Mouse (Mus musculus) cortical plate, adult 2 months (tissue): ENCODE data around the gene Hnf1b. TPM values are rescaled to one million over a fixed set of nuclear protein-coding genes. Genes with fewer than 3 reads are reported as not detected.

ENCODE experiments used
- H3K27ac ChIP-seq: fragments of 200-500 bp; 2 replicates; pipeline ENCODE4 v1.5.1; 2012; ENCODE audit warnings: low read length, control low read depth, inconsistent platforms; ENCODE audit not compliant: insufficient read depth
- H3K4me1 ChIP-seq: fragments of 200-500 bp; 2 replicates; pipeline ENCODE4 v1.6.1; 2011; ENCODE audit warnings: low read length; ENCODE audit not compliant: control insufficient read depth, insufficient read depth
- H3K4me3 ChIP-seq: fragments of 200-500 bp; 2 replicates; pipeline ENCODE4 v1.5.1; 2011; ENCODE audit warnings: mild to moderate bottlenecking, low read length, control low read depth; ENCODE audit not compliant: insufficient read depth
- CTCF ChIP-seq: fragments of 200-500 bp; IDR thresholded peaks from 2 replicates; pipeline ENCODE4 v1.5.1; 2011; ENCODE audit warnings: mild to moderate bottlenecking, control low read depth, low read length; ENCODE audit not compliant: insufficient read depth; ENCODE audit errors: extremely low read depth
- POLR2A ChIP-seq: fragments of 200-500 bp; IDR thresholded peaks from 2 replicates; pipeline ENCODE4 v1.6.1; 2011; ENCODE audit warnings: mild to moderate bottlenecking, low read length, control low read depth; ENCODE audit not compliant: insufficient read depth; ENCODE audit errors: extremely low read depth
- polyA plus RNA-seq: library from polyadenylated mRNA; depleted of rRNA; stranded (reverse); fragments of >200 nt; gene quantifications from 2 replicates; pipeline ENCODE4 v1.2.3, GENCODE M21; 2012

The Hnf1b gene
- polyA plus RNA-seq, 1 experiment, result 0.04 TPM

DNA sequence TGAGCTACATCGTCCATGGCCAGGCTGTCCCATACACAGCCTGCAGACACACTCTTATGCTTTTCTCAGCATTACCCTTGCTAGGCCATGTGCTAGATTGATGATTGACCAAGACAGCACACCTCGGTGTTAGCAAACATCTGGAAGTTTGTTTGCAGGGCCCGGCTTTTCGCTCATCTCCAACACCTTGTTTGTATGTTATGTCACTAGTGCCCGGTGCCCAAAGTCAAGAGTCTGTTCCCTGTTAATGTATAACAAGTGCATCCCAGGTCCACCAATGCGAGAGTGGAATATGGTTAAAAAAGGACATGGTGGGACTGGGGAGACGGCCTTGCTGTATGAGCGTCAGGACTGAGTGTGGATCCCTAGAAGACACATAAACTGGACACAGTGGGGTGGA, 35.3 kb downstream of the Hnf1b start:
- no peak overlapping the region for H3K4me3 ChIP-seq
- H3K27ac ChIP-seq, result no peak overlapping the region
- no peak for TF ChIP-seq CTCF
- no peak for TF ChIP-seq POLR2A
- no peaks in the 10 kb centered on the region for H3K4me1 ChIP-seq

DNA sequence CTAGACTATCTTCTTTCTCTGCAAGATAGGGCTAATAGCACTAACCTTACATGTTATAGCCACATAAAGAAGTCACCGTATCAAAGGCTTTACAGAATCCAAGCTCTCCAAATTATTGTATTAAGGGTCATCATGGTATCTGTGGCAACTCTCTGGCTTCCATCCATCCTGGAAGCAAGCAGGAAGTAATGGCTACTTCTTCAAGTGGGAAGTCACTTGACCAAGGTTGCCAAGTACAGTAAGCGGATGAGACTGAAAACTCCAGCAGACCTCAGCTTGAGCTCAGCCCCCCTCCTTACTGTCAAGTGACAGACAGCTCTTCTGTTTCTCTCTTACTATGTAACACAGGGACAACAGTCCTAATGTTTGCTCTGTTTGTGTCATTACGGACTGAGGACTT, 36.9 kb downstream of the Hnf1b start:
- Histone ChIP-seq H3K27ac (no peak overlapping the region), H3K4me3 (no peak overlapping the region), H3K4me1 (no peaks in the 10 kb centered on the region)
- TF ChIP-seq CTCF (no peak), POLR2A (no peak)

DNA sequence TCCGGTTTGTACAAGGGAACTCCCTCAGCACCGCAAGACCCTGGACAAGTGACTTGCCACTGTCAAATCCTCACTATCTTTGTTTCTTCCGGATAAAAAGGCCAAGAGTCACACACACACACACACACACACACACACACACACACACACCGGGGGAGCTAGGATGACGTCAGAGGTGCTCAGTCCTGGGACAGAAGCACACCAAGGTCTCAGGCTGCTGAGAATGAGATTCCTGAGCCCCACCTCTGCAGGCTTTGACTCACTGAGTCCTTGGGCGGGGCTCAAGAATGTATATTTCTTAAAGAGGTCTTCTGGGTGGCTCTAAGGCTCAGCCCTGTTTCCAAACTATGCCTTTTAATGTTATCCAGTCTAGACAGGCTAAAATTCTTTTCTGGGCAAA, 41.5 kb downstream of the Hnf1b start:
- Histone ChIP-seq H3K4me1 (no peaks in the 10 kb centered on the region), H3K4me3 (no peak overlapping the region), H3K27ac (no peak overlapping the region)
- no peak for TF ChIP-seq CTCF
- TF ChIP-seq POLR2A, result no peak

DNA sequence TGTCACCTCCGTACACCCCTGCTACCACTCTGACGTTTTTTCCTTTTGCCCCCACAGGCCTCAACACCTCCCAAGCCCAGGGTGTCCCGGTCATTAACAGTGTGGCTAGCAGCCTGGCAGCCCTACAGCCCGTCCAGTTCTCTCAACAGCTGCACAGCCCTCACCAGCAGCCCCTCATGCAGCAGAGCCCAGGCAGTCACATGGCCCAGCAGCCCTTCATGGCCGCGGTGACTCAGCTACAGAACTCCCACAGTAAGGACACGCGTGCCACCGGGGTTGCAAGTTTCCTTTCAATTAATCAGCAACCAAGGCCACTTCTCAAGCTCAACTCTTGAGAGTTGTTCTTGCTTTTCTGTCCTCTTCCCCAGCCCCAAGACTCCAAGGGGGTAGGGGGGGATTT, 43.5 kb downstream of the Hnf1b start:
- no peak overlapping the region for H3K4me3 ChIP-seq
- no peak for TF ChIP-seq CTCF
- no peak for TF ChIP-seq POLR2A
- H3K4me1 ChIP-seq, result no peaks in the 10 kb centered on the region
- no peak overlapping the region for H3K27ac ChIP-seq

DNA sequence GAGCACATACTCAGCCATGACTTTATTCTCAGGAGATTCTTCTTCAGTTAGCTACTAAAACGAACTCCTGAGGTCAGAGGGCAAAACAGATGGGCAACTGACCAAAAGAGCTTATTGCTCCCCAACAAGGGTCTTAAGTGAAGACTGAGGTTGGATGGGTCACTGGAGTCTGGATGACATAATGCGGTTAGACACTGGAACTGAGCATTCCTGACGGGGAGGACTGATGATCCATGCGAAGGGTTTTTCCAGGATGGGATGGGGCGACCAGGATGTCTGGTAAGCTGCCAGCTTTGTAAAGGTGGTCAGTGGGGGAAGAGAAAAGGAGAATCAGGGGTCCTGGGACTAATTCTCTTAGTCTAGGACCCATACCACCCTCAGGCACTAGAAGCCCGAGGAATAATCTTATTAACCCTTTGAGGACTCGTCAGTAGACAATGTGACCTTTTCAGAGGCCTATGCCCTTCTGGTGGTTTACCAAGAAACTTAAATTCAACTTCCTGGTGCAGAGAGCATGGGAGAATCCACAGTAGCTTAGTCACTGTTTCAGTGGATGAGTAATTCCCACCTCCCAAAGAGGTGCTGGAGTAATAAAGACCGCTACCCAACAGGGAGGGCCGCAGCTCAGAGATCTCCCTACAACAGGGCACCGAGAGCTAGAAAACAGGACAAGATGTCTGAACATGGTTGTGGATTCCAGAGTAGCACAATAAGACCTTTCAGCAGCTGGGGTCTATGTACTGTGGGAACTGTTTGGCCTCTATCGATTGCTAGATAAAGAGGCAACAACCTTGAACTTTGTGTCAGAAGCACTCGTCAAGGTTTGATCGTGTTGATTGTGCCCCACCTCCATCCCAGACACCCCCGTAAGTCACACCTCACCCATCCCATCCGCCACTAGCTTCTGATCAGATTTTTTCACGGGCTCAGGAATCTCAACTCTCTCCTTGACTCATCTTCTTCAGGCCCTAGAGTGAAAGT, 46.9 kb downstream of the Hnf1b start:
- H3K4me1 ChIP-seq, result no peaks in the 10 kb centered on the region
- no peak overlapping the region for H3K27ac ChIP-seq
- H3K4me3 ChIP-seq, result no peak overlapping the region
- no peak for TF ChIP-seq CTCF
- TF ChIP-seq POLR2A, result no peak

DNA sequence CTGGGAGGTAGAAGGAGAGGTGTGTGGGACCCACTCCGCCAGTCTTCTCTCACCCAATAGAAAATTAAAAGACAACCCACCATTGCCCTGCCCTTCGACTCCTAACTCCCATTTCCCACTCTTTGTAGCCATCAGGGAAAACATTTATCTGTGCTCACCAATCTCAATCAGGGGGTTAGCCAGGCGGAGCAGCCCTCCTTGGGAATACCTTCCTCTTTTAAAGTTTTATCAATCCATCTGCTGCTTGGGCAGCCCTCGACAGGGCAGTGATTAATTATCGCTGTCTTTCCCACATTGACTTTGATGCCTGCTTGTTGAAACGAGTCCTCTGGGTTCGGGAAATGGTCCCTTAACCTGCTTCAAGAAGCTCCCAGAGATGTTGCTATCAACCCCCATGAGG, 47.7 kb downstream of the Hnf1b start:
- Histone ChIP-seq H3K4me1 (no peaks in the 10 kb centered on the region), H3K4me3 (no peak overlapping the region), H3K27ac (no peak overlapping the region)
- TF ChIP-seq POLR2A (no peak), CTCF (no peak)

DNA sequence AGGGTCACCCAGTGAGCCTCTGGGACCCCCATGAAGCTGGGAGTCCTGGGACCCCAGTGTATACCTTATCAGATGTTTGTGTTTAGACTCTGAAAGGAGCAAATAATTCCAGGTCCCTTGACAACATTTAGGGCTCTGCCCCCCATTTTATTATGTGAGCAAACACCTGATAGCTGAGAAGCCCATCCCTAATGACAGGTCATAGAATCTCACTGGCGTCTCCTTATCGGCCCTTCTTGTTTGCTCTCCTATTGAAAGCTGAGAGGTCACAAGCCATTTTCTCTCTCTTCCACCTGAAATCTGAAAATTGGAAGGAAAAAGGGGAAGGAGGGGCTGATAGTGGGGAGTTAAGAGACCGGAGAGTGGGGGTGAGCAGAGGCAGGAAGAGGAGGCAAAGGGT, 52.9 kb downstream of the Hnf1b start:
- Histone ChIP-seq H3K4me3 (no peak overlapping the region), H3K4me1 (no peaks in the 10 kb centered on the region), H3K27ac (no peak overlapping the region)
- TF ChIP-seq POLR2A, result no peak
- no peak for TF ChIP-seq CTCF

DNA sequence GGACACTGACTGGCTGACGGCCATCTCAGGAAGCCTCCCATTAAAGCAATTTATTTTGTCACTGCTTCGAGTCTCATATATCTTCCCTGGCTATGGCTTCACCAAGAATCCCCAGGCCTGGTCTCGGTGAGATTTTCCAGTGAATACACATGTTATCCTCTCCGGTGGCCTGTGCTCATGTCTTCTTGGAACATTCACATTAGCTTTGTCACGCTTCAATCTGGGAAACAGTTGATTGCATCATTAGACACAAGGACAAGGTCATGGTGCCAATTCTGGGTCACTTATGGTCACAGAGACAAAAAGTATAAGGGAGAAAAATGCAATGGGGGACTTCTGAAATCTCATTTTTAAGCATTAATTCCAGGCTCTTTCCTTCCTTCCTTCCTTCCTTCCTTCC, 55.9 kb downstream of the Hnf1b start:
- Histone ChIP-seq H3K4me1 (no peaks in the 10 kb centered on the region), H3K27ac (no peak overlapping the region), H3K4me3 (no peak overlapping the region)
- no peak for TF ChIP-seq CTCF

DNA sequence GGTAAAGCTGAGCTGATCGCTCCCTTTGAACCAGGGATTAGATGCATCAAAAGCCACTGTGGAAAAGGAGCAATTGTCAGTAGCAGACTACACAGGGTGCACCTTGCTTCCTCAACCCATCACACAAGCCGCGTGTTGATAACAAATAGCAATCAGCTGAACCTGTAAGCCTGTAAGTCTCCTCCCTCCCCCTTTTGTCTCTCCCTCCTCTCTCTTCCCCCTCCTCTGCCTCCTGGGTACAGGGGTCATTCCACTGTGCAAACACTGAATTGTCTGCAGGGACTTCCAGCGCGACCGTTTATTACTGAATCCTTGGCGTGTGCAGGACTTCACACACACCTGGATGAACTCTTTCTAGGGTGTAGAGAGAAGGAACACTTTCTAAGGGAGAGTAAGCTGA, 58.5 kb downstream of the Hnf1b start:
- no peaks in the 10 kb centered on the region for H3K4me1 ChIP-seq
- no peak for TF ChIP-seq CTCF
- no peak for TF ChIP-seq POLR2A
- no peak overlapping the region for H3K27ac ChIP-seq
- no peak overlapping the region for H3K4me3 ChIP-seq

DNA sequence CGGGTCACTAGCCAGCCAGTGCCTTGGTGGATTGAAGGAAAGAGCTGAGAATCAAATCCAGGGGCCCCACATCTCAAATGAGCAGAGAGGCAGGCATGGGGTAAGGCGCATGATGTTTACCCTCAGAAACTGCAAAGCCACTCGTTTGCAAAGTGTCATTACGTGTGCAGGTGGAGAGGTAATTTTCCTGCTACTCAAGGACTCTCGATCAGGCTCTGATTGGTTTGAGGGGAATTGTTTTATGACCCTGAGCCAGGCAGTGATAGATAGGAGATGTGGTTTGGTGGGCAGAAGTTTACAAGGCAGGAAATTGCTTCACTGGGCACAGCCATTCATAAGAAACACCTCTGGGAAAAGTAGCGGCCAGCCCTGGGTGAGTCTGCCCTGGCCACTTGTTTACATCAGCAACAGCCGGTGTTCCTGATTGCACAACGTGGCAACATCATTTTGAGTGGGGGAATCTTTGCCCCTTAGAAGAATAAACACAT, 64.0 kb downstream of the Hnf1b start:
- Histone ChIP-seq H3K27ac (no peak overlapping the region), H3K4me3 (no peak overlapping the region), H3K4me1 (no peaks in the 10 kb centered on the region)
- TF ChIP-seq POLR2A, result no peak
- no peak for TF ChIP-seq CTCF

DNA sequence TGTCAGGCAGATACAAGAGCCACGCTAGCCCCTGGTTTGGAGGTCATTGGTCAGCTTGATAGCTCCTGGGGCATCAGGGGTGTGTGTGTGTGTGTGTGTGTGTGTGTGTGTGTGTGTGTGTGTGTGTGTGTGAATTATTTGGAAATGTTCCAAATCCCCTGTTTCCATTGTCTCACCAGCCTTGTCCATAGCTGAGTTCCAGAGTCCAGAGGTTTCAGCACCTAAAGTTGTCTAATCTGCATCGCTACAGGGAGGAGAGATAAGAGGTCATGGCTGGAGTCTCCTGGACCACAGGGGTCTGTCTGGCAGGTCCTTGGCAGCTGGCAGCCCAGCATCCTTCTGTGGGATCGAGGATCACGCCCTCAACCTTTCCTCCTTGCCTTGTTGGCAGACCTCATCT, 64.6 kb downstream of the Hnf1b start:
- no peak overlapping the region for H3K4me3 ChIP-seq
- H3K4me1 ChIP-seq, result no peaks in the 10 kb centered on the region
- no peak for TF ChIP-seq POLR2A
- TF ChIP-seq CTCF, result no peak
- H3K27ac ChIP-seq, result no peak overlapping the region

DNA sequence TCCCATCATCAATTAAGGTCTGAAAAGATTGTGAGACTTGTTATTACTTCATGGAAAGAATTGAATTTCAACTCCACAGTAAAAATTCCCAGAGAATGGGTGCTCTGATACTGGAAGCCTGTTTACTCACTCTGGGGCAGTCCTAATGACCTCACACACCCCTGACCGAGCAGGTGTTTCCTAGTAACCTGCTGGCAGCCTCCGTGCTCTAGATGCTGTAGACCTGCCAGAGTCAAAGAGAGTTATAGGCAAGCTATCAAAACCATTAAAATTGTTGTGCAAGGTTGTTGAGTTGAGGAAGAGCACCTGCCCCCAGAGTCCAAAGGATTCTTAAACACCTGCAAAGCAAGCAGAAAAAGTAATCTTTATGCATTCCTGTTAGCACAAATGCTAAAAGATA, 72.7 kb downstream of the Hnf1b start:
- no peak overlapping the region for H3K4me3 ChIP-seq
- no peak for TF ChIP-seq CTCF
- TF ChIP-seq POLR2A, result no peak
- H3K4me1 ChIP-seq, result no peaks in the 10 kb centered on the region
- H3K27ac ChIP-seq, result no peak overlapping the region
